Mouse (Mus musculus) testis, postnatal 10 days (tissue): ENCODE measurements at regions not wholly inside any gene's neighbourhood (a gene's known extent, or its start where the extent isn't known, plus 50 kb on each side); places are given as distances from the start of the nearest gene placed in this dataset.

Experiments
- DNase-seq: peaks from one replicate; pipeline ENCODE4 v3.0.0; 2021; ENCODE audit warnings: low spot score

GRCm38 (mm10) chr12:98043436-98043835, 215.8 kb downstream of the Galc start:
- DNase-seq, result no peak

- DNase-seq, result no peak
Observed at GRCm38 (mm10) chr12:98039677-98040076, 219.6 kb downstream of the Galc start.

DNA sequence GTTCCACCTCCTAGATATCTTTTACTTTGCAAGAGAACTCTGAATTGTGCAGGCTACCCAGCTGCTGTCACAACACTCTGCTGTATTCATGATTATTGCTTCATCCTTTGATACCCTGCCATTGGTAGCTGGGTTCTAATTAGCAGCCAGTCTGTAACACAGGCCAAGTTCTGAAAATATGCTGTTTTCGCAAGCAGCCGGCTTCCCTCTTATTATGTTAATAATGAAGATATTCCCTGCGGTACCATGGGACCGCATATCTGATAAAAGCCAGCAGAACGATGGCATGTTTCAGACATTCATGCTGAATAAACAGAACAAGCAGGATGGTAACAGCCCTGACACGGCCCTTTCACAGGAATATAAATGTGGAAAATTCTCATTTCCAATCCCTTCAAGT, 235.6 kb downstream of the Galc start:
- no peak for DNase-seq

DNA sequence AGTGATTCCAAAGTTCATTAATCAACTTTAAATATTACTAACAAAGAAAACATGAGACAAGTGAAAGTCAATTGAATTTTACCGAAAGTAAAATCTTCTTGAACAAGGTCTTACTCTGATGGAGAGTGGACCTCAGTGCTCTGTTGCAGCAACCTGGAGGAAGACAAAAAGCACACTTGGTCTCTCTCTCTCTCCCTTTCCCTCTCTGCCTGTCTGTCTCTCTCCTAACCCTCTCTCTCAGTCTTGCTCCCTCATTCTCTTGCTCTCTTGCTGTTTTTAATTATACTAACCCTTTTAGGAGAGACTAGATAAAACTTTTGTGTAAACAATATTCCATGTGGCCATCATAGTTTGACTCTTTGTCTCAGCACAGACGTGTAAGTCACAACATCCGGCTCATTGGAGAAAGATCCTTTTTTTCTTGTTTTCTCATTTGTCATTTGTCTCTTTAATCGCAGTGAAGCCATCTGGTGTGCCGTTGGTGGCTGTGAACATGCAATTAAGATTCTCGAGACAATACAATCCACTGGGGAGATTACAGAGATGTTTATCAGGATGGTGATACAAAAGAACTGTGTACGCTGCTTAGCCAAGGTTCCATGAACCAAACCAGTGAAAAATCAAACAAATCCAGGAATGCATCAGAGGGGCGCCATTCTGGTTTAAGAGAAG, 244.5 kb downstream of the Galc start:
- no peak for DNase-seq

DNA sequence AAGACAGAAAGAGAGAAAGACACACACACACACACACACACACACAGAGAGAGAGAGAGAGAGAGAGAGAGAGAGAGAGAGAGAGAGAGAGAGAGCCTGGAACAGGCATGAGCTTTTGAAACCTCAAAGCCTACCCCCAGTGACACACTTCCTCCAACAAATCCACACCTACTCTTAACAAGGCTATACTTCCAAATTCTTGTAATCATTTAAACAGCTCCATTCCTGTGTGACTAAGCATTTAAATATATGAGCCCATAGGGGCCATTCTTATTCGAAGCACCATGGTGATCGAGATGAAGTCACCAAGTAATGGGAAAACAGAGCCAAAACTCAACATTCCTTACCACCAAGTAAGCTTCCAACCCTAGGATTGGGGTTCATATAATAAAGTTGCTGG, 250.1 kb downstream of the Galc start:
- no peak for DNase-seq

DNA sequence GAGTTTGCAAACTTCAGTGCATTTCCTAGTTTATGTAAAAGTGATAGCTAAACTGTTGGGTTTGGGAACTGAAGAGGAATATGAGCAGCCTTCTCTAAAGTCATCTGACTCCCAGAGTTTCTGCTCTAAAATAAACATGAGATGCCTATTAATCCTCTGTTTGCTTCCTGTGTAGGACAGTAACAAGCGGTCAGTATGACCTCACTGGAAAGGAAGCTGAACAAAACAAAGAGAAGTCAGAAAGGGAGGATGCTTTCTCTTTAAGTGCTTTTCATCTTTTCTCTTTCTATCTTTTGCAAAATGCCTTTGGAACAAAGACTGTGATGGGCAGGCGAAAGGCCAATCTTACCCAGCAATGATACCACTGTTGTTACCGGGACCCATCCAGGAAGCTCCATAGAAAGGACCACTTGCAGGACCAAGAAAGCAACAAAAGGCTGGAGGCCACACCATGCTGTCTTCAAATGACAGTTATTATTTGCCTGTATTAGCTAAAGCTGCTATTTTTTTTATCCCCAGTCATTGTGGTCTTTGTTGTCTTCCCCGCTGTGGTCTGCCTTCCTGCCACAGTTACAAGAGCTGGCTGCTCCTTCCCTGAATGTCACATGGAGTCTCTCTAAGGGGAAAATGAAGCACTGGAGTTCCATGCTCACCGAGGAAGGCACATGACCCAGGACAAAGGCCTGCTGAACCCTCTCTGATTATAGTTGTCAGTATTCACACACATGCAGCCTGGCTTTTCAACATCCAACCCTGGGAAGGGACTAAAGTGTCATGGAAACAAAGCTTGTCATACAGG, 253.4 kb downstream of the Galc start:
- no peak for DNase-seq

GRCm38 (mm10) chr12:98002217-98002616, 257.0 kb downstream of the Galc start:
- no peak for DNase-seq

DNA sequence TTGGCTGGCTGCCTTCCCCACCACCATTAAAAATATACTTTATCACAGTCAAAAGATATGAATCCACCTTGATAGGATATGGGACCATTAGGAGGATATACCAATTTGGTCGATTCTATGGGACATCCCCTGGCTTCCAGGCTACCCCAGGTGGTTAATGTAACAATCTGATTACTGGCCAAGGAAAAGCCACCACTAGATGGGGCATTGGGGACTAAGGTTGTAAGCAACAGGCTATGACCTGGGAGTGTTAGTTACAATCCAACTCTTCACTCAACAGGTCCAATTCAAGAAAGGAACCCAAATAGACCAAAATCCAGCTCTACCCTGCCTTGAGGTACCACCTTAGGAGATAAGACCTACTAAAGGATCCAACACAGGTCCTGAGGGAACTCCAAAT, 264.4 kb downstream of the Galc start:
- no peak for DNase-seq

DNA sequence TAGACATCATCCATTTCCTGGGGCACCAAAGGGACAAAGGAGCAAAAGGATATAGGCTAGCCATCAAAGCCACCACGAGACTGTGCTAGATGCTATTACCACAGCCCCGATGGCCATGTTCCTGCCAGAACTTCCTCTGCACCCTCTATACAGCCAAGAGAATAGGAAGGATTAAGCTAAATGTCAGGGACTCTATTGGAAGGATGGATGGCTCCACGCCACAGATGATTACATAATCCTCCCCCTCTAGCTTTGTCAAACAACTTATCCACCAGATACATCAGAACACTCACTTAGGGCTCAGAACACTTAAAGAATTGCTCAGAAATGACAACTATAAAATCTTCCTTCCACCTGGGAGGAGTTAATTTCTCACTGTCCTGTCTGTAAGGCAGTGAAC, 265.3 kb downstream of the Galc start:
- DNase-seq, result no peak

DNA sequence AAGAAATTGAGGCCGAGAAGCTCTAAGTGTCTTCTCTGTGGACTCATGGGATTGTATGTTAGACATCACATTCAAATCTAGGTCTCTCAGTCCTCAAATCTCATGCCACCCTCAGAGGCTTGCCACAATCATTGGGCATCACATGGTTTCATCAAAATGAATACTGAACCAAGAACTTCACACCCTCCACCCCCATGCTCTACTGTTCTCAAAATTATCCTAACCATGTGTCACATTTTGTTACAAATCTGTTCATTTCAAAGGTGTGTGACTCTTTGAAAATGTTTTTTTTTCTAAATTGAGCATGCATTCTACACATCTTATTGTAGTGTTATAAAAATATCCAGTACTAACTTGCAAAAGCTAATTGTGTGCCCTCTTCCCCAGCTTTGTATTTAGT, 275.9 kb downstream of the Galc start:
- DNase-seq, result no peak

- DNase-seq, result no peak
Observed at GRCm38 (mm10) chr12:97978668-97979067, 280.6 kb downstream of the Galc start.

DNA sequence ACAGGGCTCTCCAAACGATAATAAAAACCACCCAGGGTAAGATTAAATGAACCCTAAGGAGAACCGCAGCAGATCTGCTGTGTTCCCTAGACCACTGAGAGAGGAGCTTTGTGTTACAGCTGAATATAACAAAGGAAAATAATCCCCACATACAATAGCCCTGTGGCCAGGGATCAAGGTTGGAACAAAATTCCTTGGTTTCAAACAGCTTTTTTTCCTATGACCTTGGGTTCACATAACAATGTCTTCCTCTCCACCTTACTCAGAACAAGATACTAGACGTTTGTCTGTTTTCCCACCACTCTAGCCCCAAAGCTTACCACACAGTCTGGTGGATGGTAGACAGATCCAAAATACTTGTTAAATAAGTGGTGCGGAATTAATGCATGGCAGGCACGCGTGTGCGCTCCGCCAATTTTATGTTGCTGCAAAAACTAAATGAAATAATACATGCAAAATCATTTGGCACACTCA, 281.0 kb downstream of the Galc start:
- no peak for DNase-seq

DNA sequence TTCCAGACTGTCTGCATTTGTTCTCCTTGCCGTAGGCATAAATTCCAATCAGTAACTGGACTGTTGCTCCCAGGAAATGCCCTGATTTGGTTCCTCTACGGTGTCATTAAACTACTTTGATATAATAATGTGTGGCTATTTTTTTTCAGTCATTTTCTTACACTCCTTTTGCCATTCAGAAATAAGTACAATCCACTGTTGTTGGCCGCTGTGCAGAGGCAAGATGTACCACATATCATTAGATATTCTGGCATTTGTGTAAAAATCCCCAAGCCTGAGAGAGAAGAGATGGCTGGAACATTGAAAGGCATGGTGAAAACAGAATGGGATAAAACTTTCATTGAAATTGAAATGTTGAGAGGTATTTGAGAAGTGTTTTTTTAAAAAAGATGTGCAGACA, 281.6 kb downstream of the Galc start:
- DNase-seq, result no peak

DNA sequence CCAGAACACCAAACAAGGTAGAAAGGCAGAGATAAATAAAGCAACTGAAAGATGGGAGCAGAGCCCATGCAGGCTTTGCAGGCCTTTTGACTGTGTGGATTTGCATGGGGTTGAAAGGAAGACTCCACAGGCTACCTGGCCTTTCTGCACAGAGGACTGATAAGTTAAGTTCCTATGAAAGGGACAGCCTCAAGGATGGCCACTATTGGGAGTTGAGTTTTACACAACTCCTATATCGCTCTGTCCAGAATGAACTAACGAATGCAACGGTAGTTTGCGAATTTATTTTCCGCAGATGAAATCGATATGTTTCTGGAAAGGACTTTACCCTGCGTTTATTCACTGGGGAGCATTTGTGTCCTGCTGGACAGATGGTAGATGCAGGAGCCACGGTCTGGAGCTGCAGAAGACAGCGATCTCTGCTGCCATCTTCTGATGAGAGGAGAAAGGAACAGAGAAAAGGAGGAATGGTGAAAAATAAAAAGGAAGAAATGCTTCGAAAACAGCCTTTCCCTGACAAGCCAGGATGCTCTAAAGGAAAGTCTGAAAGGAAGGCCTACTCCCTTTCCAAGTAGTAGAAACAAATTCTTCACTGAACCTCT, 285.2 kb downstream of the Galc start:
- no peak for DNase-seq

DNA sequence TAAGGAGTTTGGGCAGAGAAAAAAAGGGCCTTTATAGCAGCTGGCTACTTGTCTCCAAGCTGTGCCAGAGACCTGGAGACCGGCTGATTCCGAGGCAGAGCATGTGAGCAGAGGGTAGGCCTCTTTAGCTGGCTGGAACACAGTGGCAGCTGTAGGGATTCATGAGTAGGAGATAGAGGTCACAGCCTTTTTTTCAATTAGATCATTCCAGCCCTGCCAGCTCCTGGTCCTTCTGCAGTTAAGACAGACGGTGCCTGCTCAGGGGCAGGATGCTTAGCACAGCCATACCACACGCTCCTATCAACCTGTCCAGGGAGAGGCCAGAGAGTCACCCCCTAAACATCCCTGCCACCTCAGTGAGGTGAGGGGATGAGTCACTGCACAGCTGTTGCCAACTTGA, 302.1 kb downstream of the Galc start:
- DNase-seq, result no peak

DNA sequence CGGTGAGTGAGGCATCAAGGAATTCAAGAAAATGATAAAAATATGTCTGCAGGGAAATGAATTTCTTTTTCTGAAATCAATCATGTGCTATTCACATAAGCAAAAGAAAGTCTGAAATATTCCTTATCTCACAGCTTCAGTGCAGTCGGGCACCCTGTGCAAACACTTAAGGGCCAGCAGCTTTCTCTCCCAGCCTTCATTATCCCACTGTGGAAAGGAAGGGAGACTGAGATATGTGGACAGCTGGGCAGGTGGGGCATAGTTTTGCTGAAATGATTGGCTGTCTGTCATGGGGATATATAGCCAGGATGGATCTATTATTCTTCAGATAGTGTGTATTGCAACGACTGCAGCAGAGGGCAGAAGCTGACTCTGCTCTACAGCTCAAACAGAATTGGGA, 305.9 kb downstream of the Galc start:
- DNase-seq, result no peak

DNA sequence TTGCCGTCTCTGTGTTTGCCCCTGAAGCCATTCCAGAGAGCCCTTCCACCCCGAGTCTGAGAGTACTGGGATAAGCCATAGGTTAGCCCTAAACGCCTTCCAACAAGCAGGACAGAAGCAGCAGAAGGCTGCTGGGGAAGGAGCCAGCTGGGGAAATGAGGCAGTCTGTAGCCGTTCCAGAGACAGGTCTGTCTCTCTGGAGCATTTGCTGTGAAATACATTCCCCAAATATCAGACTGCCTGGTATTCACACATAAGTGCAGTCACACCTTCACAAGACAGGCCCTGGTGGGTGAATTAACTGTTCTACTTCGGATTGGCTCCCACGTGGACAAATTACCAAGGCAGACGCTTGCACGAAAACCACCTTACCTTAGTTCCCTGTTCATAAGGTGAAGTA, 307.1 kb downstream of the Galc start:
- no peak for DNase-seq

DNA sequence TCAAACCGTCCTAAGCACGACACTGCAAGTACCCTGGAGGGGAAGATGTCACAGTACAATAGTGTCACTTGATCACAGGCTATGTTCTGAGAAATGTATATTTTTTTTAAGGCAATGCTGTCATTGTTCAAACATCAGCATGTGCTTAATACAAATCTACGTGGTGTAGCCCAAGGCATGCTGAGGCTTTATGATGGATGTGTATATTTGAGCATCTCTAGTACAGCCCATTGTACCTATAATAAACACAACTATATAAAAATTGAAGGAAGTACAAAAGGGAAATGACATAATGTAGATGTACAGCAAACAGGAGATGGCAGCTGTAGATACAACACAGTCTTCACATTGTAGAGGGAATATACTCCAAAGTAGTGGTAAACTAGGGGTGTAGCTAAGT, 309.2 kb downstream of the Galc start:
- no peak for DNase-seq

- no peak for DNase-seq
Observed at GRCm38 (mm10) chr12:97947421-97947820, 311.8 kb downstream of the Galc start.

DNA sequence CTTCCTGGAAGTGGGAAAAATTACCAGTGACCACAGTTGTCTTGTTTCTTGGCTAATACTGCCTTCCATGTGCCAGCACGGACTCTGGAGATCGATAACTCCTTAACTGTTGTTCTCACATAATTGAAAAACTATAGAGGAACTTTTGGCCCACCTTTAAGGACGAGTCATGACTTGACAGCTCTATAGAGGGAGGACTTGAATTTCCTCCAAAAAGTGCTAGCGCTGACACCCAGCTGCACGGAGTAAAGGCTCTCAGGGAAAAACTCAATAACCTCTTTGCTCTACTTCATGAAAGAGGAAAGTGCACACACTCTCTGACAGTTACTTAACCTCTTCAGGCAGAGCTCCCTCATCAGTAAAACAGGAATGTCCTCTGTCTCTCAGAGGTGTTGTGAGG, 320.9 kb downstream of the Galc start:
- DNase-seq, result no peak

DNA sequence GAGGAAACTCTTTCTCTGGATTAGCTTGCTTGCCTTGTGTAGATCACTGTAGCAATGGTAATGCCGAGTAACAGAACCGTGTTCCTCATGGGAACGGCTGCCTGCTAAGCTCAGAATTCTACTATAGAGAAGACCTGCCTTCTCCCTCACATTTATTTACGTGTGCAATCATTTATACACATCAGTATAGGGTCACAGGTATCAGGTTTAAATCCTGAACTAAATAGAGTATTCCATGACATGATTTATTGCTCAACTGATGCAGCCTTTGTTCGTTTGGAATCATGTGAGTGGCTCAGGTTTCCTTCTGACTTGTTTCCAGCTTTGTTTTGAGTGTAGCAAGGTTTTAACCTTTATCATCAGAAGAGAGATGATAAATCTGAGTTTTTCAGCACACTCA, 329.4 kb downstream of the Galc start:
- DNase-seq, result no peak

DNA sequence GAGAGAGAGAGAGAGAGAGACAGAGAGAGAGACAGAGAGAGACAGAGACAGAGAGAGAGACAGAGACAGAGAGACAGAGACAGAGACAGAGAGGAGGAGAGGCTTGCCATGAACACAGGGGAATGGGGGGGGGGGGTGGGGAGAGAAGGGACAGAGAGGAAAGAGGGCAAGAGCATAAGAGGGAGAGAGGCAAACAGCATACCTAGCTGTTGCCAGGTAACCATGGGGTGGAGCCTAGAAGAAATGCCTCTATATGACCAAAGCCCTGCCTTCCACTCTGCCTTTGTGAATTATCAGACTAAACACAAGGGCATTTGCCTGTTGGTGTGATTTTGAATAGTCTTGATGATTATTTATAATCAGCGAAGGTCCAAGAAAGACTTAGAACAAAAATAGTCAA, 332.2 kb downstream of the Galc start:
- DNase-seq, result no peak
